Mouse (Mus musculus): ENCODE data around the gene Armc8. TPM values are rescaled to one million over a fixed set of nuclear protein-coding genes. Genes with fewer than 3 reads are reported as not detected.

Armc8 gene
- polyA plus RNA-seq, 1 experiment, result 15.6 TPM

GRCm38 (mm10) chr9:99459730-99460129 is 109.0 kb downstream of the Armc8 start:
- WGBS, result 85% methylated on average over 4 of the region's 4 CpGs
- no peak for DNase-seq
- Histone ChIP-seq H3K27ac (ENCODE audit: control insufficient read depth, insufficient read depth, low read length) (no peak overlapping the region), H3K4me1 (replicated peaks; ENCODE audit: control insufficient read depth, insufficient read depth, low read length) (no peaks in the 10 kb centered on the region), H3K27me3 (ENCODE audit: control insufficient read depth, insufficient read depth, low read length) (no peaks in the 10 kb centered on the region), H3K4me3 (ENCODE audit: control insufficient read depth, insufficient read depth, low read length) (no peak overlapping the region), H3K36me3 (ENCODE audit: control insufficient read depth, insufficient read depth, low read length) (no peaks in the 10 kb centered on the region)
- TF ChIP-seq CTCF (IDR thresholded peaks at IDR 0.05; ENCODE audit: borderline replicate concordance, control insufficient read depth, extremely low read depth, insufficient read depth, low read length, poor library complexity) (no peak), POLR2A (IDR thresholded peaks at IDR 0.05; ENCODE audit: control insufficient read depth, extremely low read depth, insufficient read depth, low read length, poor library complexity) (no peak)

- Histone ChIP-seq H3K27me3 (ENCODE audit: control insufficient read depth, insufficient read depth, low read length) (no peaks in the 10 kb centered on the region), H3K4me3 (ENCODE audit: control insufficient read depth, insufficient read depth, low read length) (no peak overlapping the region), H3K36me3 (ENCODE audit: control insufficient read depth, insufficient read depth, low read length) (no peaks in the 10 kb centered on the region), H3K27ac (ENCODE audit: control insufficient read depth, insufficient read depth, low read length) (no peak overlapping the region), H3K4me1 (replicated peaks; ENCODE audit: control insufficient read depth, insufficient read depth, low read length) (no peaks in the 10 kb centered on the region)
- no peak for TF ChIP-seq POLR2A (IDR thresholded peaks at IDR 0.05; ENCODE audit: control insufficient read depth, extremely low read depth, insufficient read depth, low read length, poor library complexity)
- peak; percentile 42; the same call in 1 of the 2 replicates for TF ChIP-seq CTCF (IDR thresholded peaks at IDR 0.05; ENCODE audit: borderline replicate concordance, control insufficient read depth, extremely low read depth, insufficient read depth, low read length, poor library complexity)
- WGBS, result 35% methylated on average over 12 of the region's 12 CpGs
- peak; percentile 58 for DNase-seq
These were observed 110.0 kb downstream of the Armc8 start for GRCm38 (mm10) chr9:99458529-99459208.

- no peaks in the 10 kb centered on the region for H3K4me1 ChIP-seq (replicated peaks; ENCODE audit: control insufficient read depth, insufficient read depth, low read length)
- no peak overlapping the region for H3K4me3 ChIP-seq (ENCODE audit: control insufficient read depth, insufficient read depth, low read length)
- no peaks in the 10 kb centered on the region for H3K36me3 ChIP-seq (ENCODE audit: control insufficient read depth, insufficient read depth, low read length)
- H3K27ac ChIP-seq (ENCODE audit: control insufficient read depth, insufficient read depth, low read length), result no peak overlapping the region
- TF ChIP-seq POLR2A (IDR thresholded peaks at IDR 0.05; ENCODE audit: control insufficient read depth, extremely low read depth, insufficient read depth, low read length, poor library complexity), result no peak
- no peak for TF ChIP-seq CTCF (IDR thresholded peaks at IDR 0.05; ENCODE audit: borderline replicate concordance, control insufficient read depth, extremely low read depth, insufficient read depth, low read length, poor library complexity)
- no peak for DNase-seq
- no peaks in the 10 kb centered on the region; the same call in 1 of the 2 replicates for H3K27me3 ChIP-seq (ENCODE audit: control insufficient read depth, insufficient read depth, low read length)
- WGBS, result 78% methylated on average over 4 of the region's 4 CpGs
These were observed 114.5 kb downstream of the Armc8 start for GRCm38 (mm10) chr9:99454211-99454610.

GRCm38 (mm10) chr9:99451161-99451560 is 117.5 kb downstream of the Armc8 start, which contains the start of gene Nme9:
TSS of gene Nme9 (plus strand) at chr9:99451475.
- DNase-seq, result no peak

GRCm38 (mm10) chr9:99449886-99450647 is 118.6 kb downstream of the Armc8 start:
- Histone ChIP-seq H3K27ac (ENCODE audit: control insufficient read depth, insufficient read depth, low read length) (no peak overlapping the region), H3K4me3 (ENCODE audit: control insufficient read depth, insufficient read depth, low read length) (no peak overlapping the region), H3K27me3 (ENCODE audit: control insufficient read depth, insufficient read depth, low read length) (no peaks in the 10 kb centered on the region; the same call in 1 of the 2 replicates), H3K36me3 (ENCODE audit: control insufficient read depth, insufficient read depth, low read length) (no peaks in the 10 kb centered on the region), H3K4me1 (replicated peaks; ENCODE audit: control insufficient read depth, insufficient read depth, low read length) (no peaks in the 10 kb centered on the region)
- peak; percentile 14 for DNase-seq
- TF ChIP-seq CTCF (IDR thresholded peaks at IDR 0.05; ENCODE audit: borderline replicate concordance, control insufficient read depth, extremely low read depth, insufficient read depth, low read length, poor library complexity) (no peak), POLR2A (IDR thresholded peaks at IDR 0.05; ENCODE audit: control insufficient read depth, extremely low read depth, insufficient read depth, low read length, poor library complexity) (no peak)
- whole genome bisulfite sequencing, result 37% methylated on average over 9 of the region's 9 CpGs

More at GRCm38 (mm10) chr9:99451161-99451560, 117.5 kb downstream of the Armc8 start, which contains the start of gene Nme9:
- Histone ChIP-seq H3K4me1 (replicated peaks; ENCODE audit: control insufficient read depth, insufficient read depth, low read length) (no peaks in the 10 kb centered on the region), H3K27ac (ENCODE audit: control insufficient read depth, insufficient read depth, low read length) (no peak within 1 kb of the TSS), H3K36me3 (ENCODE audit: control insufficient read depth, insufficient read depth, low read length) (no peaks in the 10 kb centered on the region), H3K4me3 (ENCODE audit: control insufficient read depth, insufficient read depth, low read length) (no peak within 1 kb of the TSS), H3K27me3 (ENCODE audit: control insufficient read depth, insufficient read depth, low read length) (no peaks in the 10 kb centered on the region; the same call in 1 of the 2 replicates)
- no peak for TF ChIP-seq CTCF (IDR thresholded peaks at IDR 0.05; ENCODE audit: borderline replicate concordance, control insufficient read depth, extremely low read depth, insufficient read depth, low read length, poor library complexity)
- no peak for TF ChIP-seq POLR2A (IDR thresholded peaks at IDR 0.05; ENCODE audit: control insufficient read depth, extremely low read depth, insufficient read depth, low read length, poor library complexity)
- WGBS, result 19% methylated on average over 14 of the region's 14 CpGs

GRCm38 (mm10) chr9:99447323-99447722 is 121.4 kb downstream of the Armc8 start:
- H3K27ac ChIP-seq (ENCODE audit: control insufficient read depth, insufficient read depth, low read length), result no peak overlapping the region
- TF ChIP-seq POLR2A (IDR thresholded peaks at IDR 0.05; ENCODE audit: control insufficient read depth, extremely low read depth, insufficient read depth, low read length, poor library complexity), result no peak
- no peak for TF ChIP-seq CTCF (IDR thresholded peaks at IDR 0.05; ENCODE audit: borderline replicate concordance, control insufficient read depth, extremely low read depth, insufficient read depth, low read length, poor library complexity)
- H3K4me3 ChIP-seq (ENCODE audit: control insufficient read depth, insufficient read depth, low read length), result no peak overlapping the region
- 83% methylated on average over 3 of the region's 3 CpGs for whole genome bisulfite sequencing
- H3K36me3 ChIP-seq (ENCODE audit: control insufficient read depth, insufficient read depth, low read length), result no peaks in the 10 kb centered on the region
- DNase-seq, result no peak
- H3K27me3 ChIP-seq (ENCODE audit: control insufficient read depth, insufficient read depth, low read length), result no peaks in the 10 kb centered on the region; the same call in 1 of the 2 replicates
- no peaks in the 10 kb centered on the region for H3K4me1 ChIP-seq (replicated peaks; ENCODE audit: control insufficient read depth, insufficient read depth, low read length)
